Mouse (Mus musculus) gonadal fat pad, adult 2 months (tissue): ENCODE data around the gene Olfr1219. TPM values are rescaled to one million over a fixed set of nuclear protein-coding genes. Genes with fewer than 3 reads are reported as not detected.

ENCODE experiments used
- DNase-seq: peaks from one replicate; pipeline ENCODE4 v3.0.0-alpha.2; 2012; ENCODE audit warnings: low read depth
- polyA plus RNA-seq: library from polyadenylated mRNA; depleted of rRNA; stranded (reverse); fragments of >200 nt; gene quantifications from 2 replicates; pipeline ENCODE4 v1.2.3, GENCODE M21; 2012; rRNA removed

Olfr1219 gene
- not detected in 2 replicates for polyA plus RNA-seq

GRCm38 (mm10) chr2:89083413-89083812 is at the start of gene Olfr1219:
Olfr1219 (minus strand) TSS chr2:89083513.
- no peak for DNase-seq

GRCm38 (mm10) chr2:89132954-89133353 is 49.6 kb upstream of the Olfr1219 start, which contains the start of gene Olfr1222:
Olfr1222 (minus strand) TSS chr2:89133054.
- DNase-seq = no peak

GRCm38 (mm10) chr2:89117183-89117582 is 33.9 kb upstream of the Olfr1219 start, which contains the start of gene Olfr1221:
Olfr1221 (minus strand) TSS chr2:89117283.
- no peak for DNase-seq

GRCm38 (mm10) chr2:89106735-89107134 is 23.4 kb upstream of the Olfr1219 start, which contains the start of gene Olfr1220:
Olfr1220 (minus strand) TSS chr2:89106835.
- DNase-seq = no peak

- no peak for DNase-seq
Observed at GRCm38 (mm10) chr2:89105651-89106050, 22.3 kb upstream of the Olfr1219 start.

- no peak for DNase-seq
Observed at GRCm38 (mm10) chr2:89093848-89094247, 10.5 kb upstream of the Olfr1219 start.

GRCm38 (mm10) chr2:89081487-89081886 is 1.8 kb downstream of the Olfr1219 start:
- DNase-seq = no peak

- DNase-seq = no peak
Observed at GRCm38 (mm10) chr2:89061087-89061486, 22.2 kb downstream of the Olfr1219 start, which contains the start of gene Olfr1218. Olfr1218 (minus strand) TSS chr2:89061187.

GRCm38 (mm10) chr2:89031965-89032364 is 51.3 kb downstream of the Olfr1219 start, which contains the start of gene Olfr1217:
Olfr1217 (minus strand) TSS chr2:89032065.
- no peak for DNase-seq

Other genes with a start within 250 kb of the Olfr1219 start
- not detected in 2 replicates for gene Olfr1204, start 234.2 kb downstream of the Olfr1219 start, polyA plus RNA-seq
- gene Olfr1206, start 220.3 kb downstream of the Olfr1219 start, polyA plus RNA-seq = not detected in 2 replicates
- gene Olfr1208, start 181.2 kb downstream of the Olfr1219 start, polyA plus RNA-seq = not detected in 2 replicates
- gene Olfr1209, start 168.4 kb downstream of the Olfr1219 start, polyA plus RNA-seq = not detected in 2 replicates
- gene Olfr1211, start 145.4 kb downstream of the Olfr1219 start, polyA plus RNA-seq = not detected in 2 replicates
- not detected in 2 replicates for gene Olfr1212, start 129.5 kb downstream of the Olfr1219 start, polyA plus RNA-seq
- gene Gm13762, start 103.2 kb downstream of the Olfr1219 start, polyA plus RNA-seq = not detected in 2 replicates
- gene Olfr1214, start 90.9 kb downstream of the Olfr1219 start, polyA plus RNA-seq = not detected in 2 replicates
- gene Olfr1215, start 76.5 kb downstream of the Olfr1219 start, polyA plus RNA-seq = not detected in 2 replicates
- not detected in 2 replicates for gene Olfr1216, start 65.2 kb downstream of the Olfr1219 start, polyA plus RNA-seq
- gene Olfr1217, start 51.4 kb downstream of the Olfr1219 start, polyA plus RNA-seq = not detected in 2 replicates
- not detected in 2 replicates for gene Olfr1218, start 22.3 kb downstream of the Olfr1219 start, polyA plus RNA-seq
- gene Olfr1220, start 23.3 kb upstream of the Olfr1219 start, polyA plus RNA-seq = not detected in 2 replicates
- not detected in 2 replicates for gene Olfr1221, start 33.8 kb upstream of the Olfr1219 start, polyA plus RNA-seq
- not detected in 2 replicates for gene Olfr1222, start 49.5 kb upstream of the Olfr1219 start, polyA plus RNA-seq
- gene Olfr1223, start 68.0 kb upstream of the Olfr1219 start, polyA plus RNA-seq = not detected in 2 replicates
- gene Olfr1224-ps1, start 80.6 kb upstream of the Olfr1219 start, polyA plus RNA-seq = not detected in 2 replicates
- not detected in 2 replicates for gene Olfr1225, start 91.2 kb upstream of the Olfr1219 start, polyA plus RNA-seq
- gene Olfr1226, start 116.5 kb upstream of the Olfr1219 start, polyA plus RNA-seq = not detected in 2 replicates
- not detected in 2 replicates for gene Olfr1228, start 170.5 kb upstream of the Olfr1219 start, polyA plus RNA-seq
- not detected in 2 replicates for gene Olfr1229, start 204.5 kb upstream of the Olfr1219 start, polyA plus RNA-seq
- not detected in 2 replicates for gene Olfr1230, start 213.8 kb upstream of the Olfr1219 start, polyA plus RNA-seq
- not detected in 2 replicates for gene Olfr1231, start 223.6 kb upstream of the Olfr1219 start, polyA plus RNA-seq
- gene Olfr1232, start 246.2 kb upstream of the Olfr1219 start, polyA plus RNA-seq = not detected in 2 replicates